Mouse (Mus musculus) E14TG2a.4 (cell line): ENCODE measurements around the gene Zfp598.

Source experiments
- CTCF ChIP-seq: conservative IDR thresholded peaks from 2 replicates; pipeline ENCODE4 v1.5.1; 2014; ENCODE audit warnings: low read length
- POU5F1 ChIP-seq: IDR thresholded peaks from 2 replicates; pipeline ENCODE4 v1.6.1; 2014; ENCODE audit warnings: low read length, borderline replicate concordance

DNA sequence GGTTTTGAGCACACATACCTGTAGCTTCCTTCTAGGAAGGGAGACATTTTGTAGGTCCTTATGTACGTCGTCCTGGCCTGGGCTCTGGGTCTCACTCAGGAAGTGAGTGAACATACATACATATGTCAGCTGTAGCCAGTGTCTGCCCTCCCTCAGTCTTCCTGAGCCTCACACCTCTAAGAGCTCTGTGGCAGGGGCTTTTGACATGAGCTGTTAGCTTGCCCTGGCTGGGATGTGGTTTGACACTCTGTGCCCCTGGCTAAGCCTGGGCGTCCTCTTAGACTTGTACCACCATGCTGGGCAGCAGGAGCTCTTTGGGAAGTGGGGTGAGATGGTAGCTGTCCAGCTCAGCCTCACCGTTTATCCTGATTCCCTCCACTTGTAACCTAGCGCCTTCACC is 1.9 kb downstream of the Zfp598 start:
- no peak for TF ChIP-seq CTCF
- no peak for TF ChIP-seq POU5F1
